Mouse (Mus musculus): Measurements from ENCODE around the gene Ryr3. TPM values are rescaled to one million over a fixed set of nuclear protein-coding genes. Genes with fewer than 3 reads are reported as not detected.

Gene Ryr3
- polyA plus RNA-seq, 1 experiment from 2014 or later, result 4.7 TPM

GRCm38 (mm10) chr2:112617206-112617605 is 599.7 kb downstream of the Ryr3 start:
- no peaks in the 10 kb centered on the region for H3K27me3 ChIP-seq (replicated peaks; ENCODE audit: control insufficient read depth, insufficient read depth, low read length)
- no peak overlapping the region for H3K4me3 ChIP-seq (ENCODE audit: low read depth, low read length)
- H3K9ac ChIP-seq (ENCODE audit: low read depth, low read length), result no peak overlapping the region
- WGBS, result 47% methylated on average over 3 of the region's 3 CpGs
- H3K4me1 ChIP-seq (ENCODE audit: control insufficient read depth, insufficient read depth, low read length), result no peaks in the 10 kb centered on the region
- DNase-seq (ENCODE audit: low spot score) (no peak), ATAC-seq (ENCODE audit: low read depth) (no peak)
- no peaks in the 10 kb centered on the region for H3K9me3 ChIP-seq (ENCODE audit: control insufficient read depth, low read length)
- no peaks in the 10 kb centered on the region for H3K36me3 ChIP-seq (ENCODE audit: control insufficient read depth, insufficient read depth, low read length)
- H3K27ac ChIP-seq (replicated peaks; ENCODE audit: low read depth, low read length), result no peak overlapping the region
- H3K4me2 ChIP-seq (ENCODE audit: low read depth, low read length), result no peak overlapping the region

GRCm38 (mm10) chr2:112614375-112614774 is 602.5 kb downstream of the Ryr3 start:
- Histone ChIP-seq H3K36me3 (ENCODE audit: control insufficient read depth, insufficient read depth, low read length) (no peaks in the 10 kb centered on the region), H3K4me1 (ENCODE audit: control insufficient read depth, insufficient read depth, low read length) (no peaks in the 10 kb centered on the region), H3K4me2 (ENCODE audit: low read depth, low read length) (no peak overlapping the region), H3K9me3 (ENCODE audit: control insufficient read depth, low read length) (no peaks in the 10 kb centered on the region), H3K9ac (ENCODE audit: low read depth, low read length) (no peak overlapping the region), H3K27me3 (replicated peaks; ENCODE audit: control insufficient read depth, insufficient read depth, low read length) (no peaks in the 10 kb centered on the region), H3K4me3 (ENCODE audit: low read depth, low read length) (no peak overlapping the region), H3K27ac (replicated peaks; ENCODE audit: low read depth, low read length) (no peak overlapping the region)
- ATAC-seq (ENCODE audit: low read depth) (no peak), DNase-seq (ENCODE audit: low spot score) (no peak)
- 84% methylated on average over 7 of the region's 7 CpGs for WGBS

- H3K9me3 ChIP-seq (ENCODE audit: control insufficient read depth, low read length), result no peaks in the 10 kb centered on the region
- DNase-seq (ENCODE audit: low spot score) (no peak), ATAC-seq (ENCODE audit: low read depth) (no peak)
- H3K27me3 ChIP-seq (replicated peaks; ENCODE audit: control insufficient read depth, insufficient read depth, low read length), result no peaks in the 10 kb centered on the region
- no peak overlapping the region for H3K9ac ChIP-seq (ENCODE audit: low read depth, low read length)
- H3K4me2 ChIP-seq (ENCODE audit: low read depth, low read length), result no peak overlapping the region
- H3K36me3 ChIP-seq (ENCODE audit: control insufficient read depth, insufficient read depth, low read length), result no peaks in the 10 kb centered on the region
- WGBS, result 86% methylated on average over 3 of the region's 3 CpGs
- no peak overlapping the region for H3K27ac ChIP-seq (replicated peaks; ENCODE audit: low read depth, low read length)
- H3K4me1 ChIP-seq (ENCODE audit: control insufficient read depth, insufficient read depth, low read length), result no peaks in the 10 kb centered on the region
- no peak overlapping the region for H3K4me3 ChIP-seq (ENCODE audit: low read depth, low read length)
Measured at GRCm38 (mm10) chr2:112612628-112613027, 604.3 kb downstream of the Ryr3 start.

- Histone ChIP-seq H3K4me2 (ENCODE audit: low read depth, low read length) (no peak overlapping the region), H3K4me3 (ENCODE audit: low read depth, low read length) (no peak overlapping the region), H3K4me1 (ENCODE audit: control insufficient read depth, insufficient read depth, low read length) (no peaks in the 10 kb centered on the region), H3K27ac (replicated peaks; ENCODE audit: low read depth, low read length) (no peak overlapping the region), H3K36me3 (ENCODE audit: control insufficient read depth, insufficient read depth, low read length) (no peaks in the 10 kb centered on the region), H3K9ac (ENCODE audit: low read depth, low read length) (no peak overlapping the region), H3K27me3 (replicated peaks; ENCODE audit: control insufficient read depth, insufficient read depth, low read length) (no peaks in the 10 kb centered on the region), H3K9me3 (ENCODE audit: control insufficient read depth, low read length) (no peaks in the 10 kb centered on the region)
- no peak for ATAC-seq (ENCODE audit: low read depth)
- 83% methylated on average over 3 of the region's 3 CpGs for WGBS
- no peak for DNase-seq (ENCODE audit: low spot score)
Measured at GRCm38 (mm10) chr2:112606536-112606935, 610.4 kb downstream of the Ryr3 start.

GRCm38 (mm10) chr2:112602487-112602886 is 614.4 kb downstream of the Ryr3 start:
- no peaks in the 10 kb centered on the region for H3K9me3 ChIP-seq (ENCODE audit: control insufficient read depth, low read length)
- WGBS, result 75% methylated on average over 8 of the region's 8 CpGs
- H3K27me3 ChIP-seq (replicated peaks; ENCODE audit: control insufficient read depth, insufficient read depth, low read length), result no peaks in the 10 kb centered on the region
- H3K36me3 ChIP-seq (ENCODE audit: control insufficient read depth, insufficient read depth, low read length), result no peaks in the 10 kb centered on the region
- ATAC-seq (ENCODE audit: low read depth), result no peak
- no peak for DNase-seq (ENCODE audit: low spot score)
- H3K4me3 ChIP-seq (ENCODE audit: low read depth, low read length), result no peak overlapping the region
- no peaks in the 10 kb centered on the region for H3K4me1 ChIP-seq (ENCODE audit: control insufficient read depth, insufficient read depth, low read length)
- H3K9ac ChIP-seq (ENCODE audit: low read depth, low read length), result no peak overlapping the region
- H3K27ac ChIP-seq (replicated peaks; ENCODE audit: low read depth, low read length), result no peak overlapping the region
- H3K4me2 ChIP-seq (ENCODE audit: low read depth, low read length), result no peak overlapping the region

- H3K27ac ChIP-seq (replicated peaks; ENCODE audit: low read depth, low read length), result no peak overlapping the region
- ATAC-seq (ENCODE audit: low read depth) (no peak), DNase-seq (ENCODE audit: low spot score) (no peak)
- no peak overlapping the region for H3K4me2 ChIP-seq (ENCODE audit: low read depth, low read length)
- H3K4me1 ChIP-seq (ENCODE audit: control insufficient read depth, insufficient read depth, low read length), result no peaks in the 10 kb centered on the region
- H3K9me3 ChIP-seq (ENCODE audit: control insufficient read depth, low read length), result no peaks in the 10 kb centered on the region
- H3K4me3 ChIP-seq (ENCODE audit: low read depth, low read length), result no peak overlapping the region
- WGBS, result 64% methylated on average over 10 of the region's 10 CpGs
- H3K27me3 ChIP-seq (replicated peaks; ENCODE audit: control insufficient read depth, insufficient read depth, low read length), result no peaks in the 10 kb centered on the region
- H3K36me3 ChIP-seq (ENCODE audit: control insufficient read depth, insufficient read depth, low read length), result no peaks in the 10 kb centered on the region
- H3K9ac ChIP-seq (ENCODE audit: low read depth, low read length), result no peak overlapping the region
Measured at GRCm38 (mm10) chr2:112600222-112600621, 616.7 kb downstream of the Ryr3 start.

- H3K4me3 ChIP-seq (ENCODE audit: low read depth, low read length), result no peak overlapping the region
- ATAC-seq (ENCODE audit: low read depth) (no peak), DNase-seq (ENCODE audit: low spot score) (no peak)
- 86% methylated on average over 1 of the region's 1 CpGs for WGBS
- H3K27me3 ChIP-seq (replicated peaks; ENCODE audit: control insufficient read depth, insufficient read depth, low read length), result no peaks in the 10 kb centered on the region
- no peaks in the 10 kb centered on the region for H3K9me3 ChIP-seq (ENCODE audit: control insufficient read depth, low read length)
- H3K27ac ChIP-seq (replicated peaks; ENCODE audit: low read depth, low read length), result no peak overlapping the region
- H3K36me3 ChIP-seq (ENCODE audit: control insufficient read depth, insufficient read depth, low read length), result no peaks in the 10 kb centered on the region
- H3K9ac ChIP-seq (ENCODE audit: low read depth, low read length), result no peak overlapping the region
- H3K4me2 ChIP-seq (ENCODE audit: low read depth, low read length), result no peak overlapping the region
- no peaks in the 10 kb centered on the region for H3K4me1 ChIP-seq (ENCODE audit: control insufficient read depth, insufficient read depth, low read length)
Measured at GRCm38 (mm10) chr2:112597064-112597463, 619.8 kb downstream of the Ryr3 start.

- Histone ChIP-seq H3K4me3 (ENCODE audit: low read depth, low read length) (no peak overlapping the region), H3K27me3 (replicated peaks; ENCODE audit: control insufficient read depth, insufficient read depth, low read length) (no peaks in the 10 kb centered on the region), H3K9me3 (ENCODE audit: control insufficient read depth, low read length) (no peaks in the 10 kb centered on the region), H3K36me3 (ENCODE audit: control insufficient read depth, insufficient read depth, low read length) (no peaks in the 10 kb centered on the region), H3K27ac (replicated peaks; ENCODE audit: low read depth, low read length) (no peak overlapping the region), H3K4me2 (ENCODE audit: low read depth, low read length) (no peak overlapping the region), H3K9ac (ENCODE audit: low read depth, low read length) (no peak overlapping the region), H3K4me1 (ENCODE audit: control insufficient read depth, insufficient read depth, low read length) (no peaks in the 10 kb centered on the region)
- DNase-seq (ENCODE audit: low spot score) (no peak), ATAC-seq (ENCODE audit: low read depth) (no peak)
- WGBS, result 71% methylated on average over 5 of the region's 5 CpGs
Measured at GRCm38 (mm10) chr2:112596415-112596814, 620.5 kb downstream of the Ryr3 start.

- no peaks in the 10 kb centered on the region for H3K4me1 ChIP-seq (ENCODE audit: control insufficient read depth, insufficient read depth, low read length)
- H3K4me2 ChIP-seq (ENCODE audit: low read depth, low read length), result no peak overlapping the region
- no peaks in the 10 kb centered on the region for H3K36me3 ChIP-seq (ENCODE audit: control insufficient read depth, insufficient read depth, low read length)
- no peak overlapping the region for H3K9ac ChIP-seq (ENCODE audit: low read depth, low read length)
- no peak overlapping the region for H3K27ac ChIP-seq (replicated peaks; ENCODE audit: low read depth, low read length)
- DNase-seq (ENCODE audit: low spot score) (no peak), ATAC-seq (ENCODE audit: low read depth) (no peak)
- no peaks in the 10 kb centered on the region for H3K27me3 ChIP-seq (replicated peaks; ENCODE audit: control insufficient read depth, insufficient read depth, low read length)
- WGBS, result 79% methylated on average over 3 of the region's 3 CpGs
- H3K9me3 ChIP-seq (ENCODE audit: control insufficient read depth, low read length), result no peaks in the 10 kb centered on the region
- no peak overlapping the region for H3K4me3 ChIP-seq (ENCODE audit: low read depth, low read length)
Measured at GRCm38 (mm10) chr2:112595807-112596206, 621.1 kb downstream of the Ryr3 start.

Data from embryonic facial prominence, embryonic 14.5 days (tissue).